Mouse (Mus musculus) embryonic fibroblast, embryonic 13.5 days (primary cell): ENCODE measurements around the gene Htra3.

ENCODE experiments used
- CTCF ChIP-seq: IDR thresholded peaks from 2 replicates; pipeline ENCODE4 v1.5.1; 2011; ENCODE audit warnings: mild to moderate bottlenecking, control low read depth, low read length, moderate library complexity, borderline replicate concordance; ENCODE audit not compliant: insufficient read depth
- POLR2A ChIP-seq: IDR thresholded peaks from 2 replicates; pipeline ENCODE4 v1.6.1; 2011; ENCODE audit warnings: low read depth, mild to moderate bottlenecking, control low read depth, low read length, moderate library complexity

DNA sequence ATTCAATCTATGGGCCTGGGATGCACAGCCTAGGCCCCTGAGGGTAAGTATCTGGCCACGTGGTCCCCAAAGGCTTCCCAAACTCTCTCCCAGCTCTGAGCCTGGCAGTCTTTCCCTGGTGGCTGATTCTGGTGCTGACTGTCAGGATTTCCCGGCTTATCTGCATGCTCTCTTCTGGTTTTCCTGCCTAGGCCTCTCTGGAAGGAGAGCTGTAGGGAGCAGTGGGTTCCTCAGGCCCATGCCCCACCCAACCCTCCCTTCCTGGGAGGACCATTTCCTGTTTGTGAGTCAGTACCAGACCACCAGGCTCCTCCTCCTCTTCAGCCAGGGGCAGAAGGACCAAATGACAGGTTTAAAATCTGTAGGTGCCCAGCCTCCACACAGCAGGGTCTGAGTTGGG, 43.1 kb upstream of the Htra3 start:
- TF ChIP-seq CTCF (no peak), POLR2A (no peak)
